ENCODE assay signal across 8 mouse cellular contexts in the genomic region with DNA sequence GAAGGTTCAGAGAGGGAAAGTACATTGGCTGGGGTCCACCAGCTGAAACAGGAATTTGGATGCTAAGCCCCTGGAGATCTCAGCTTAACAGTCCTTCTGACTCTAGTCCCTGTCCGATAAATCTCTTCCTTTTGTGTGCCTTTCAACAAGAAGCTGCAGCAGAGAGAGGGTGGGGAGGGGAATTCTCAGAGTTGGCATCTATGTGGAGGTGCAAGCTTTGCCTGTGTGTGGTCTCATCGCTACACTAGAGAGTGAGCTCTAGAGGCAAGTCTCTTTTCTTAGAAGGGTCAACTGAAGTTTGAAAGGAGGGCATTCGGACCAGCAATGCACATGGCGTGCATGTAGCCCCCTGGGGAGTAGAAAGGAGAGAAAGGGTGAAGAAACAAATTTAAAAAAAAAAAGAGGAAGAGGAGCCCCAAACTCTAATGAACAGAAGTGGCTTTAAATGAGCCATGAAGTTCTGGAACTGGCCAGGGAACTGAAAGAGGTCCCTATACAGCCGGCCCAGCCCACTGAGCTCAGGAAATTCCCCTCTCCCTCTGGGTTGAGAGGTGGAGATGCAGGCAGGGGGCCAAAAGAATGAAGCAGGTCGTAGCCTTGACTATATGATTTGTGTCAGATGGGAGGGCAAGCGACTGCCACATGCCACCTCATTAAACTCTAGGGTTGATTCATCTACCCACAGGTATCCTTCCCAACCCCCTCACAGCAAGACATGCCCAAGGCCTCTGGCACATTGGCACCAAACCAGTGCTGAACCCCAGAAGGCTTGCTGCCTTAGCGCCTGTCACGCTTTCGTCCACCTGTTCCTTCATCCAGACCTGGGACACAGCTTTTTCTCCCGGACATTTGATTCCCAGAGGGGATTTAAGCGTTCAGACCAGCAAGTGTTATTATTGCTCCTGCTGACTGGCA. TPM values are rescaled to one million over a fixed set of nuclear protein-coding genes. Genes with fewer than 3 reads are reported as not detected.
DNase-seq lines count a peak whose midpoint lies in the region; ATAC-seq and TF ChIP-seq lines count a peak whose summit lies in the region.

No protein-coding gene starts in this region.

- no peak overlapping the region for H3K4me3 ChIP-seq in kidney, embryonic 15.5 days (replicated peaks)
- H3K4me3 ChIP-seq in kidney, adult 2 months (ENCODE audit: insufficient read depth, low read depth, low read length): no peak overlapping the region
- H3K4me3 ChIP-seq in forebrain, postnatal 0 days (ENCODE audit: low read depth, low read length): peak overlapping the region; percentile 33
- peak overlapping the region; percentile 41; the same call in 1 of the 2 replicates for H3K4me3 ChIP-seq in neural tube, embryonic 13.5 days

- no peak for ATAC-seq in kidney, embryonic 15.5 days (replicated peaks; ENCODE audit: low FRiP score)
- no peak for ATAC-seq in forebrain, postnatal 0 days
- ATAC-seq in neural tube, embryonic 13.5 days (ENCODE audit: low read depth): no peak

- DNase-seq in kidney, adult 2 months: no peak
- DNase-seq in cerebellum, adult 8-10 months: peak; percentile 82
- DNase-seq in forebrain, postnatal 0 days: no peak
- no peak for DNase-seq in right cerebral cortex, postnatal 25 days
- DNase-seq in ovary, postnatal 36 days (ENCODE audit: low spot score): no peak
- no peak for DNase-seq in layer of hippocampus, adult 8-10 months (ENCODE audit: low spot score in 2 of 2)

- no peaks in the 10 kb centered on the region for H3K36me3 ChIP-seq in kidney, embryonic 15.5 days
- H3K36me3 ChIP-seq in kidney, adult 2 months (ENCODE audit: control insufficient read depth, insufficient read depth, low read length): no peaks in the 10 kb centered on the region
- no peaks in the 10 kb centered on the region for H3K36me3 ChIP-seq in forebrain, postnatal 0 days (ENCODE audit: insufficient read depth)
- no peaks in the 10 kb centered on the region for H3K36me3 ChIP-seq in neural tube, embryonic 13.5 days

- H3K4me1 ChIP-seq in kidney, embryonic 15.5 days: peaks cover 16% of the 10 kb centered on the region
- no peaks in the 10 kb centered on the region for H3K4me1 ChIP-seq in kidney, adult 2 months (ENCODE audit: control insufficient read depth, insufficient read depth, low read length)
- H3K4me1 ChIP-seq in forebrain, postnatal 0 days (ENCODE audit: insufficient read depth): no peaks in the 10 kb centered on the region
- H3K4me1 ChIP-seq in neural tube, embryonic 13.5 days (replicated peaks): peaks cover 29% of the 10 kb centered on the region

- 27% methylated on average over 12 of the region's 12 CpGs for WGBS in kidney, embryonic 15.5 days
- 38% methylated on average over 12 of the region's 12 CpGs for WGBS in kidney, adult 2 months
- WGBS in forebrain, postnatal 0 days: 22% methylated on average over 12 of the region's 12 CpGs
- WGBS in neural tube, embryonic 13.5 days: 10% methylated on average over 12 of the region's 12 CpGs

- H3K27me3 ChIP-seq in kidney, embryonic 15.5 days: peaks cover 67% of the 10 kb centered on the region
- H3K27me3 ChIP-seq in kidney, adult 2 months (replicated peaks; ENCODE audit: control insufficient read depth, insufficient read depth, low read length): no peaks in the 10 kb centered on the region
- H3K27me3 ChIP-seq in forebrain, postnatal 0 days (ENCODE audit: insufficient read depth, low read length): peaks cover 3% of the 10 kb centered on the region; the same call in 1 of the 2 replicates
- H3K27me3 ChIP-seq in neural tube, embryonic 13.5 days: peaks cover 60% of the 10 kb centered on the region

- no peak for TF ChIP-seq POLR2A in kidney, adult 2 months (IDR thresholded peaks at IDR 0.05; ENCODE audit: low read depth, low read length)

- TF ChIP-seq CTCF in kidney, adult 2 months (conservative IDR thresholded peaks at IDR 0.05; ENCODE audit: insufficient read depth, insufficient read length, low read depth, low read length): no peak
- TF ChIP-seq CTCF in forebrain, postnatal 0 days (IDR thresholded peaks at IDR 0.05; ENCODE audit: low read depth): no peak

- no peak overlapping the region for H3K9ac ChIP-seq in kidney, embryonic 15.5 days
- H3K9ac ChIP-seq in forebrain, postnatal 0 days: peak overlapping the region; percentile 56; the same call in 1 of the 2 replicates
- H3K9ac ChIP-seq in neural tube, embryonic 13.5 days: peak overlapping the region; percentile 65; the same call in 1 of the 2 replicates

- no peak overlapping the region for H3K27ac ChIP-seq in kidney, embryonic 15.5 days
- no peak overlapping the region for H3K27ac ChIP-seq in kidney, adult 2 months (ENCODE audit: insufficient read depth, low read depth, low read length)
- no peak overlapping the region for H3K27ac ChIP-seq in forebrain, postnatal 0 days (ENCODE audit: low read depth, low read length)
- no peak overlapping the region for H3K27ac ChIP-seq in neural tube, embryonic 13.5 days (replicated peaks)

- no peaks in the 10 kb centered on the region for H3K9me3 ChIP-seq in kidney, embryonic 15.5 days (replicated peaks)
- H3K9me3 ChIP-seq in forebrain, postnatal 0 days (ENCODE audit: low read length): no peaks in the 10 kb centered on the region
- no peaks in the 10 kb centered on the region for H3K9me3 ChIP-seq in neural tube, embryonic 13.5 days

- H3K4me2 ChIP-seq in kidney, embryonic 15.5 days: peak overlapping the region; percentile 64
- peak overlapping the region; percentile 85 for H3K4me2 ChIP-seq in forebrain, postnatal 0 days (ENCODE audit: low read depth)
- H3K4me2 ChIP-seq in neural tube, embryonic 13.5 days: peak overlapping the region; percentile 67

RNA-seq across cellular contexts. Expression of a gene that starts 10.0 kb away (rescaled TPM):
- polyA plus RNA-seq in kidney, embryonic 15.5 days (2015; fragmentation: Nextera tagmentation; extraction: Ambion mirVana): 0.51 and 0.53 TPM in 2 replicates
- 0.50 and 1.9 TPM in 2 replicates for polyA plus RNA-seq in kidney, adult 2 months (2012; rRNA removed)
- 4.9 and 7.0 TPM in 2 replicates for total RNA-seq in forebrain, postnatal 0 days (2014; rRNA removed)
- 1.8 and 3.7 TPM in 2 replicates for polyA plus RNA-seq in forebrain, postnatal 0 days (2015; fragmentation: Nextera tagmentation; extraction: Ambion mirVana)
- polyA plus RNA-seq in neural tube, embryonic 13.5 days (2015; fragmentation: Nextera tagmentation; extraction: Ambion mirVana): 2.1 and 2.2 TPM in 2 replicates
- total RNA-seq in layer of hippocampus, adult 8-10 months (2022): 10 to 100 TPM; 15.1 to 27.4 (median 19.9) TPM

Comparison
In these comparisons a context has a peak if more than half of its experiments do, and no peak if none do; other contexts are left out.
1. H3K4me3 ChIP-seq: peak in forebrain, postnatal 0 days (single experiment) and neural tube, embryonic 13.5 days (single experiment); none in kidney, embryonic 15.5 days (single experiment) and kidney, adult 2 months (single experiment).
2. Peak in every context shown above with its lines, with median percentiles within 50 percentile points of each other: H3K4me2 ChIP-seq.